Mouse (Mus musculus): ENCODE results near the gene Chn2. TPM values are rescaled to one million over a fixed set of nuclear protein-coding genes. Genes with fewer than 3 reads are reported as not detected.

Chn2 gene
- total RNA-seq, 2 experiments from 2014 or later = 39.0 to 40.2 TPM

- DNase-seq (ENCODE audit: low spot score in 2 of 2) = no peak
These were observed 32.1 kb downstream of the Chn2 start for GRCm38 (mm10) chr6:54071478-54071877.

GRCm38 (mm10) chr6:54074454-54074853, 35.1 kb downstream of the Chn2 start:
- no peak for DNase-seq (ENCODE audit: low spot score in 2 of 2)

GRCm38 (mm10) chr6:54075419-54075818, 36.1 kb downstream of the Chn2 start:
- DNase-seq (ENCODE audit: low spot score in 2 of 2) = no peak

GRCm38 (mm10) chr6:54076625-54077024, 37.3 kb downstream of the Chn2 start:
- no peak for DNase-seq (ENCODE audit: low spot score in 2 of 2)

- DNase-seq (ENCODE audit: low spot score in 2 of 2) = no peak
These were observed 38.9 kb downstream of the Chn2 start for GRCm38 (mm10) chr6:54078269-54078668.

GRCm38 (mm10) chr6:54079881-54080280, 40.5 kb downstream of the Chn2 start:
- no peak for DNase-seq (ENCODE audit: low spot score in 2 of 2)

GRCm38 (mm10) chr6:54080518-54081285, 41.3 kb downstream of the Chn2 start:
- no peak for DNase-seq (ENCODE audit: low spot score in 2 of 2)

GRCm38 (mm10) chr6:54082576-54082975, 43.2 kb downstream of the Chn2 start:
- DNase-seq (ENCODE audit: low spot score in 2 of 2) = no peak

- DNase-seq (ENCODE audit: low spot score in 2 of 2) = no peak
These were observed 44.7 kb downstream of the Chn2 start for GRCm38 (mm10) chr6:54084046-54084445.

- no peak for DNase-seq (ENCODE audit: low spot score in 2 of 2)
These were observed 45.7 kb downstream of the Chn2 start for GRCm38 (mm10) chr6:54085009-54085408.

- DNase-seq (ENCODE audit: low spot score in 2 of 2) = no peak
These were observed 48.8 kb downstream of the Chn2 start for GRCm38 (mm10) chr6:54088168-54088567.

GRCm38 (mm10) chr6:54090822-54091221, 51.5 kb downstream of the Chn2 start:
- DNase-seq (ENCODE audit: low spot score in 2 of 2) = no peak

GRCm38 (mm10) chr6:54092920-54093319, 53.6 kb downstream of the Chn2 start:
- DNase-seq (ENCODE audit: low spot score in 2 of 2) = no peak

GRCm38 (mm10) chr6:54096147-54096761, 56.9 kb downstream of the Chn2 start:
- no peak for DNase-seq (ENCODE audit: low spot score in 2 of 2)

- DNase-seq (ENCODE audit: low spot score in 2 of 2) = no peak
These were observed 57.5 kb downstream of the Chn2 start for GRCm38 (mm10) chr6:54096836-54097235.

- no peak for DNase-seq (ENCODE audit: low spot score in 2 of 2)
These were observed 59.0 kb downstream of the Chn2 start for GRCm38 (mm10) chr6:54098339-54098738.

- no peak for DNase-seq (ENCODE audit: low spot score in 2 of 2)
These were observed 60.3 kb downstream of the Chn2 start for GRCm38 (mm10) chr6:54099659-54100058.

GRCm38 (mm10) chr6:54102210-54102609, 62.9 kb downstream of the Chn2 start:
- DNase-seq (ENCODE audit: low spot score in 2 of 2) = no peak

GRCm38 (mm10) chr6:54103276-54103975, 64.1 kb downstream of the Chn2 start:
- DNase-seq (ENCODE audit: low spot score in 2 of 2) = no peak

- no peak for DNase-seq (ENCODE audit: low spot score in 2 of 2)
These were observed 72.1 kb downstream of the Chn2 start for GRCm38 (mm10) chr6:54111416-54111984.

GRCm38 (mm10) chr6:54113338-54113737, 74.0 kb downstream of the Chn2 start:
- no peak for DNase-seq (ENCODE audit: low spot score in 2 of 2)

GRCm38 (mm10) chr6:54114412-54114811, 75.1 kb downstream of the Chn2 start:
- no peak for DNase-seq (ENCODE audit: low spot score in 2 of 2)
